Mouse (Mus musculus): ENCODE data around the gene Sema3d.

The Sema3d gene

DNA sequence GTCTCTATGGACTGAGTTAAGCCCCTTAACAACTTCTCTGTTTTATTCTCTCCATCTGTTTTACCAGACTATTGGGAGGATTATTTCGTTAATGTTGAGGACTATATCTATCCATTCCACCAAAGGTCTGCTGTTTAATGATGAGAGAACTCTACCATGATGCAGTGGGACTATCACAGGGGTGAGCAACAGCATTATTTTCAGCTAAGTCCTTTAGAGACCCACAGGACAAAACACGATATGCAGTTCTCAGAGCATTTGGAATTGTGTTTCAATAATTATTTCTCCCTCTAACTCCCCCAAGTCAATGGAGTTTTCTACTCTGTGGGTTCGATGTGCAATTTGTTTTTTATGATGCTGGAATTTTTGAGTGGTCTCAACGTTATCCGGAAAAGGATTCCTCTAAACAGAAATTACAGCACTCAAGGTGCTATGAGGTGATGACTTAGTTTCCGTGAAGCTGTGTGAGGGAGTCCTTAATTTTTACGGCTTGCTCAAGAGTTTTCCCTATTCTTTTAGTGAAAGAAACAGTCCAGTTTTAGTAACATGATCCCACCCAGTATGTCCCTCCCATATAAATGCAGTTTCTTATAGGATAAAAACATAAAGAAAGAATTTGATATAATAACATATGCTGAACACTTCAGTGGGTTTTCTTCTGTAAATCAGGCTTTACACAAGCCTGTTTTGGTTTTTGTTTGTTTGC, 254.7 kb downstream of the Sema3d start:
- DNase-seq, result no peak
